Mouse (Mus musculus) left cerebral cortex, postnatal 25 days (tissue): ENCODE measurements at regions not wholly inside any gene's neighbourhood (a gene's known extent, or its start where the extent isn't known, plus 50 kb on each side); places are given as distances from the start of the nearest gene placed in this dataset.

Experiments used
- DNase-seq, 2 experiments: peaks; one replicate each; pipeline ENCODE4 v3.0.0; 2022; ENCODE audit warnings: low spot score in 2 of 2, mixed read lengths in 1 of 2
- intact Hi-C: fragments of 180-260 bp; cut with DNase I; formaldehyde crosslinking; loops from one replicate; pipeline ENCODE4 v1.15.1; 2025

GRCm38 (mm10) chr11:22636761-22637557 lies 125.1 kb downstream of the Tmem17 start:
- intact Hi-C loops = no loop called here

GRCm38 (mm10) chr11:22638171-22638570 lies 126.3 kb downstream of the Tmem17 start:
- peak in 1 of 2 experiments; percentile 45 for DNase-seq
- intact Hi-C loops = no loop called here

More at GRCm38 (mm10) chr11:22636761-22637557, 125.1 kb downstream of the Tmem17 start:
- no peak for DNase-seq

DNA sequence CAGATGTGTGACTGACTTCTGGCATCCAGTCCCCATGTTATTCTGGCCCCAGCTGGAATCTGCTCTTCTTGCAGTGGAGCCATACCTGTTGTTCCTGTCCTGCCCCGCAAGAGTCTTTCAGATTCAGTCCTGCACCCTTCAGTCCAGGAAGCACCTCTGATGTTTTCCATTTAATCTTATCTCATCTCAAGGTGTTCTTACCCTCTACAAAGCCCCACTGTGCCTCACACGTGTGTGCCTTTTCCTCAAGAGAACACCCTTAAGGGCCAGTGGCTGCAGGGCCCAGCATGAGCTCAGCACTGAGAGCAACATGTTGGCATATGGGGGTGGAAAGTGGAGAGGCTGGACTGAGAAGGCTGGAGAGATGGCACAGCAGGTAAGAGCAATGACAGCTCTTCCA lies 126.8 kb downstream of the Tmem17 start:
- intact Hi-C loops = no loop called here
- no peak for DNase-seq

- intact Hi-C loops = no loop called here
- DNase-seq = no peak
Observed at GRCm38 (mm10) chr11:22640371-22640990, 128.6 kb downstream of the Tmem17 start.

DNA sequence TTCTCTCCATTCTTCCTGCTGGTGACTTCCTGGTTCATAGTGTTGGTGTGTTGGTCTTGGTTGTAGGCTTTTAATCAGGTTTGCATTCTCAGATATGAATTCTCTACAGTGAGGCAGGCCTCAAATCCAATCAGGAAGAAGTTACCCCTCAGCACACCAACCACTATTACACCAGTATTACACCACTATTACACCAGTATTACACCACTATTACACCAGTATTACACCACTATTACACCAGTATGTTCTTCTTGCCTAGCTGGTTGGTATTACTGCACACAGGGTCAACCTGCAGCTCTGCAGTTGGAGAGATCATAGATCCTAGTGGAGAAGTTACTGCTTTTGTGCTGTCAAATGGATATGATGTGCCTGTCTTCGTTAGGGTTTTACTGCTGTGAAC lies 129.6 kb downstream of the Tmem17 start:
- intact Hi-C loops = no loop called here
- DNase-seq = no peak

DNA sequence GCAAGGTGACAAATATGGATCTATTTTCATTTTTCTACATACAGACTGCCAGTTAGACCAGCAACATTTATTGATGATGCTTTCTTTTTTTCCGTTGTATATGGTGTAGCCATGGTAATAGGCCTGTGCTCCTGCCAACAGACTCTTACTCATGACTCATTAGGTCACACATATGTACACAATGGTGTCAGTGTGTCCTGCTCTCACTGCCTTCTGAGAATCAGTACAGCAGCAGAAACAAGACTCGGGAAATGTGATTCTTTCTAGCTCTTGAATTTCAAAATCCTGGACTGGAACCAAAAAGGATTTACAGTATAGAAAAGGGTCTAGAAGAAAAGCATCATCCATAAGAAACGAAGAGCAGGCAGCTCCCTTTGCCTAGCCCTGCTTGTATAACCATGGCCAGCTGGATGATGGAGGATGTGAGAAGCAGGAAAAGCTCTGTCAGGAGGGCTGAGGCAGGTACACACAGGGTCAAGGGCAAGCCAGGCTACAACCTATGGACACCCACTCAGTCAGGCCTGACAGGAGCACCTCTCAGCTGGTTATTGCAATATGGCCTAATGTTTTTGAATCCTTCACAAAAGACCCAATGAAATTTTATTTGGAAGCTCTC lies 132.2 kb downstream of the Tmem17 start:
- intact Hi-C loops = no loop called here
- no peak for DNase-seq

- no peak for DNase-seq
Observed at GRCm38 (mm10) chr11:22644877-22645276, 133.0 kb downstream of the Tmem17 start.

GRCm38 (mm10) chr11:22646192-22646936 lies 134.5 kb downstream of the Tmem17 start:
- intact Hi-C loops = no loop called here
- DNase-seq = no peak

More at GRCm38 (mm10) chr11:22644877-22645276, 133.0 kb downstream of the Tmem17 start:
- intact Hi-C loops = no loop called here

DNA sequence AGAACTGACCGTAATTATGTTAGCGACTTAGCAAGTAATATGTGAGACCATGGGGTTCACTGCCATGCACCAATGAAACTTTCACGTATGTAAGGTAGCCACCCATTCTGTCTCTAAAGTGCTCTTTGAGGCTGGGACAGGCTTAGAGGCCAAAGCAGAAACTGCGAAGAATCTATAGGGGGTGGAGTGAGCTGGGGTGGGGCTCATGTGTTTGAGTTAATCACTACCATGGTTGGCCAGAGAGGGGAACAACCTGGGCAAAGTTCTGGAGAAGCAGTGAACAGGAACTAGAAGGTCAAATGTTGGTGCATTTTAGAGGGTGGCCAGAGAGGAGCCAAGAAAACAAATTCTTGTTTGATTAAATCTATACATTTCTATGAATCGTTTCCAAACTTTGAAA lies 136.4 kb downstream of the Tmem17 start:
- intact Hi-C loops = no loop called here
- DNase-seq = no peak

DNA sequence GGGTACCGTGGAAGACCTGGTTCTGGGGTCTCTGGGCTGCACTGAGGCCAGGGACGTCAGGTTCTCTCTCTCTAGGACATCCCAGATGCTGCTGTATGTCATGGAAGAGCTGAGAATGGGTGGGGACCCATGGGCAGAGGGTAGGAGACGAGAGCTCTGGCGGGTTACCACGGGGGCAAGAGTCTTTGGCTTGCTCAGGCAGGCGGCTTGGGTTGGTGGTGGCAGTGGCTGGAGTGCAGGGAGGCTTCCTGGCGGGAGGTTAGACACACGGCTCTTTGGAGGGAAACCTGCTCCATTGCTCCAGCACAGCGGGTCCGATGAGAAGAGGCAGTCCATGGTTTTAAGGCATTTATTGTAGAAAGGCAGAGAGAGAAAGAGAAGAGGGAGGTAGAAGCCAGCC lies 138.9 kb downstream of the Tmem17 start:
- intact Hi-C loops = no loop called here
- DNase-seq = no peak

DNA sequence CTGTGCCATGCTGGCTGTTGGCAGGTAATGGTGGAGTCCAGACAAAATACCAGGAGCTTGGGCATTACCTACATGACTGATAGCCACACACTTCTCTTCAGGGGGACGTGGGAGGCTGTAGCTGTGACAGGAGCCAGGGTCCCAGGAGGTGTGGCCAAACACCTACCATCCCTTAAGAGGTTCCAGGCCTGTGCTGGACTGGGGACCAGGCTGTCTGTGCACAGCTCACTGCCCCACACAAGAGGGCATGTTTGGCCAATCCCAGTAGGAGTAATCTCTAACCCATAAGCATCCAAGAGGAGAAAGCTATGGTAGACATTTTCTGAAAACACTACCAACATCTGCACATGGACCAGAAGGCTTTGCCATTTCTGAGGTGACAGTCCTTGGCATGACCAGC lies 139.4 kb downstream of the Tmem17 start:
- intact Hi-C loops = no loop called here
- no peak for DNase-seq

DNA sequence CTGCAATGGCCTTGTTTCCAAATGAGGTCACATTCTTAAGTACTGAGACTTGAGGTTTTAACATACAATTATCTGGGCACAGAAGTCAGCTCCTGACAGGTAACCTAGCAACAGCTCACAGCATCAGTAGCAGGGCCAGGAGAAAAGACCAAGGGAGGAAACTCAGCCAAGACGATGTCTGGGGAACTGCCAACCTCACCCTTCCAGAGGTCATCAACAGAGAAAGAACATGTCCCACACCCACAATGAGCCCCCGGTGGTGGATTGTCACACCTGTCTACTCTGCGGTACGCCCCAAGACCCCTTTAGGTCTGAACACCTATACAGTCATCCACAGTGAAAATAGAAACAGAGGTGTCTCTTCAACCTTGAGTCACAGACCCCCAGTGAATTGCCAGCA lies 140.0 kb downstream of the Tmem17 start:
- intact Hi-C loops = no loop called here
- DNase-seq = no peak

GRCm38 (mm10) chr11:22652931-22653330 lies 141.0 kb downstream of the Tmem17 start:
- DNase-seq = no peak
- intact Hi-C loops = no loop called here

GRCm38 (mm10) chr11:22653366-22653765 lies 141.5 kb downstream of the Tmem17 start:
- intact Hi-C loops = no loop called here
- no peak for DNase-seq

DNA sequence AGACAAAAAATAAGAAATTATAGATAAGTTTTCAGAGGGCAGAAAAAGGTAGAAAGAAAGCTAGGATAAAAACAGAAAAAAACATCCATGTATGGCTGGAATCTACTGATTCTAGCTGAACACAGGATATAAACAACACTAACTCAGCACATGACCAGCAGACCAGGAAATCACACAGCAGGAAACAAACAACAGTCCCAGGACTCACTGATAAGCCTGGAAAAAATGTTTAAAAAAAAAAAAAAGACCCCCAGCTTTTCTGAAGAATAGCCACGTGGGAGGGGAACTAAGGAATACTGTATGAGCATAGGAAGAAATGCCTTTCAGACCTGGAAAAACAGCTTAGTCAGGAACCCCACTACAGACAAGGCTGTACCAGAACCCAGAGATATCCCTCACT lies 145.7 kb downstream of the Tmem17 start:
- intact Hi-C loops = no loop called here
- no peak for DNase-seq

DNA sequence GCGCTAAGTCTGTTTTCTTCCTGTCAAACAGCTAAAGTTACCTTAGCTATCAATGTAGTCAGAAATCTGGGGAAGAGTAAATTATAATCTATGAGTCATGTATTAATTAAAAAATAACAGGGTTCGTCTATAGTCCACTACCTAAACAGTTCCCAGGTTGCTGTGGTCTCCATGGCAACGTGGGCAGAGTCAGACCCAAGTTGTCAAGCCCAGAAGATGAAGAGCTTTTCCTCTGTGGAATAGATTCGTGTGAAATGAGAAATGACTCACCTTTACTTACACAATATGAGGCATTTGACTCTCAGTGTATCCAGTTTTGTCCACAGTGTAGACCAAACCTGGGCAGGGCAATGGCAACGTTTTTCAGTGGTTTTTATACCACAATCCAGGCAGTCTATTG lies 149.2 kb downstream of the Tmem17 start:
- intact Hi-C loops = no loop called here
- DNase-seq = no peak

DNA sequence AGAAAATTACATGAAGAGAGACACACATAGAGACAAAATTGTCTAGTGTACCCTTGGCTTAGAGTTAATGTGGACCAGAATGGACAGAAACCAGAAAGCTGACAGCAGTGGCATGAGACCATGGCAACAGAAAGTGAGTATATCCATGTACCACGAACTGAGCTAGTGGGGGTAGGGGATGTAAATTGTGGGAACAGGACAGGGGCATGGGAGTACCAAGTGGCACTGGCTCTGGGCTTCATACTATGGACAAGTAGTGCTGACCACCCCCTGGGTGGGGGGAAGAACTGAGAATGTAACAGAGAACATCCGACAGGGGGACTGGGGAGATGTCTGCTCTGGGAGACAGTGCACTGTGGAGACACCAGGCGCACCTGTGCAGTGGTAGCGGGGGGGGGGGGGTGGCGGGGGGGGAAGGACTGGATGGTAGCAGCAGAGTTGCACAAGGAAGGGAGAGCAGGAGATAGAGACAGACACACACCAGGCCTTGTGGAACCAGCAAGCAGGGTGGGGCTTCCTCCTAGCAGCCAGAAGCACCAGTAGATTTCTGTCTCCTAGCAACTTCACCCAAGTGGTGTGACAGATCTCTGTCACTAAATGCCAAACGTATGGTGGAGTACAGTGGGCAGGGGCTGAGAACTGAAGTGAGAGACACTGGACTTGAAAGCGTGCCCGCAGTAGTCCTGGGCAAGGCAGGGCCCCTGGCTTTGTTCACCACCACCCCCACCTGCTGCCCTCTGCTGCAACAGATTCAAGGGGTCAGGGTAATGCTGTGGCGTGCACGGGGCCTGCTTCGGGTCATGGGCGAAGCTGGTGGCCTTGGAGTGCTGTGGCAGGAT lies 150.0 kb downstream of the Tmem17 start:
- intact Hi-C loops = no loop called here
- peak; percentile 29 to 40 for DNase-seq

DNA sequence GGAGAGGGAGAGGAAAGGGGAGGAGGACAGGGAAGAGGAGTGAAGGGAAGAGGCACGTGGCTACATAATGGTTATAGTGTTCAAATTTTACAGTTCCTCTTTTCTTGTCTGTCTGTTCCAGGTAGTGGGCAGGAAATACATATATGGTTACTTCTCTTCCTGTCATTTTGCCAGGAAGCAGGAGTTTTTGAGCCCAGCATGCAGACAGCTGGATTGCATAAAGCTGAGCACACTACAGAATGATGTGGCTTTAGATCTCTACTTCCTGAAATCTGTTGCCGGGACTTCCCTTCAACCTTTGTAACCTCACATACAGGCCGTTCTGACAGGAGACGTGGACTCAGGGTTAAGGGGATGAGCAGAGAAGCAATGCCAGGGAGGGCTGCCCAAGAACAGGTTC lies 154.1 kb downstream of the Tmem17 start:
- intact Hi-C loops = no loop called here
- DNase-seq = no peak

DNA sequence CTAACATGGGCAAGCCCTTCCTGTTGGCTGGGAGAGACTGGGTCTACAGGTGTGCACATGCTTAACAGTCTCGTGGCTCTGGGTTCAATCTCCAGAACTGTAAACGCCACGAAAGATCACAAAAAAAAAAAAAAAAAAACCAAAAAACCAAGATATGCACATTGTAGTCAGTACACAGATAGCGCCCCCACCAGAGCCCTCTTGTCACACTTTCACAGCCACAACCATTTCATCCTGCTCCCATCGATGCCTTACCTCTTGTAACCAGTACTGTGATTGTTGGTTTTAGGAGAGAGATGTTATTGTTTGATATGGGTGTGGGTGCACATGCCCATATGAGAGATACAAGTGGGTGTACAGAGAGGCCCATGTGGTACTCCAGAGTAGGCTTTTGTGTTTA lies 154.5 kb downstream of the Tmem17 start:
- intact Hi-C loops = no loop called here
- no peak for DNase-seq
